Mouse (Mus musculus) ovary, postnatal 10 days (tissue): ENCODE measurements at regions not wholly inside any gene's neighbourhood (a gene's known extent, or its start where the extent isn't known, plus 50 kb on each side); places are given as distances from the start of the nearest gene placed in this dataset.
"Not testable (repeated sequence)": the region's sequence is repeated elsewhere in the genome, so short reads cannot be mapped to it uniquely, and the experiment has no call there.

Experiments
- DNase-seq: peaks from one replicate; pipeline ENCODE4 v3.0.0; 2022; ENCODE audit warnings: low spot score

DNA sequence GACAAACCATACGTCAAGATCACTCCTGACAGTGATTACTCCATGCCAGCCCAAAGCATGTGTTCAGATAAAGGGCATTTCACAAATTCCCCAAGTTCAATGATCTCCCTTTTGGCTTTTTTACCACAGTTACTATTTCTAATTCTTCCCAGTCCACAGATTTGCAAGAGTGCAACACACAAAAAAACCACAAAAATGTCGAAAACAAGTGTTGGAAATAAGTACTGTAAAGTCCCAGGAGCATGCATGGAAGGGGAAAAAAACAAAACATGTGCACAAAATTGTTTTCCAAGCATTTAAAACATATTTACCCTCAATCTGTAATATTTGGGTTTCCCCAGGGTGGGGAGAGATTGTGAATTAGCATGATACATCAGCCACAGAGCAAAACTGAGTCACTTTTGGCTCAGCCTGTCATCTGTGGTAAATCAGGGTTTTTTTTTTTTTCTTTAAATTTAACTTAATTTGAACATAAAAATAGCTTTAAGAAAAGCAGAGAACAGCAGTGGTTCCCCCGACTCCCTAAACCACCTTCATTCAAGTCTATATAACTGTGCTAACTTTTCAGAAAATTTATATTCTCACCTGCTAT, 351.3 kb upstream of the Intu start:
- no peak for DNase-seq

DNA sequence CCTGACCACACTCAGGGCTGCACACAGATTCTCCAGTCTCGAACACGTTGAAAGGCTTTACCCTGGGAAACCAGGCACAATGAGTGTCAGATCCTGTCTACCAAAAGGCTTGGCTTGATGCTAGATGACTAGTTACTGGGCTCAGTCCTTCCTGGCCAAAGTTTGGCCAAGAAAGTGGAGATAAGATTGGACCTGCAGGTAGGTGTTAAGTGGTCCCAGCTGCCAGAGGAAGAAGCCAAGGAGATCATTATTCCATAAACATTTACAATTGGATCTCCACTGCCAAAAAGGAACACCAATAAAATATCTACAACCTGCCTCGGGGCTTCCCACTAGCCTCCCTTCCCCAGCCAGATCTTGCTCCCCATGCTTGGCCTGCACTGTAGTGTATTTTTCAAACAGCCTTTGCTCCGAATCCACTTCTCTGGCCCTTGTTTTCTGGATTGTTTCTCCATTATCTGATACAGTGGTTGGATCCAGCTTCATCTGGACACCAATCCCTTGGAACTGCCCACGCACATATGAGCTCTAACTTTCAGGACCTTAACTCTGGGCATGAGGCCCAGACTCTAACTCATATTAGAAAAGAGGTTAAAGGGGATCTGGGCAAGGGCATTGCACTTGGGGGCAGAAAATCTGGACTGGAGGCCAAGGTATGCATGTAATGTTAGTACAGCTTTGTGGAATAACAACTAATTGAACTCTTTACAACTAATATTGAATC, 345.3 kb upstream of the Intu start:
- no peak for DNase-seq

DNA sequence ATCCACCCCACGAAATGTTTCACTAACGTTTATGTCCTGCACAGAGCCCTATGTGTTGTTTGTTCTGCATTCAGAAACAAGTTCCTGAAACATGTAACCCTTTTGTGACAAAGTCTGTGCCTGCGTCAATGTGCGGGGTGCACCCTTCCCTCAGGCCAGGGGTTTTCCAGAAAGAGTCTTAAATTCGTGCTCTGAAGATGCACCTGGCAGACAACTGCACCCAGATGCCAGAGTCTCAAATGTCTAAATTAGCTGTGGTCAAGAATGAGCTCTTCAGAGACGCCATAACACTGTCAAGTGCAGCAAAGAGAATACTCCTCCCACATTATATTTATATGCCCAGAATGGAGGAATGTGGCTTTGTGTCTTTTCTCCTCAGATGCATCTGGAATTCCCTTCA, 341.6 kb upstream of the Intu start:
- DNase-seq, result no peak

DNA sequence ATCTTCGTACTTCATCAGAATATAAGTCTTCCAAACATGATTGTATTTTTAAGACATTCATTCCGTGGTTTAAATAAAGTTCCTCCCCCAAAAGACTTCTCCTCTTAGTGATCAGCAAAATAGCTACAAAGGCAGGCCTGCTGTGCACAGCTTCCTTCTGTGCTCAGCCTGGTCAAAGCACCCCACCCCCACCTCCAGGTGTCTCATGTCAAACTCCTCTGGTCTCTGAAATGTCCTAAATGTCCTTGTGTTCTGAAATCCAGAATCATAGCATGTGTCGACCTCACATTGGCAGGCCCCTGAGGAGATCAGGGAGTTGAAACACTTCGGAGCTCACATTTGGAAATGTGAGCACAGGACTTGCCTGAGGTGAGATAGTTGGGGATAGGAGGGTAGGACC, 341.1 kb upstream of the Intu start:
- no peak for DNase-seq

DNA sequence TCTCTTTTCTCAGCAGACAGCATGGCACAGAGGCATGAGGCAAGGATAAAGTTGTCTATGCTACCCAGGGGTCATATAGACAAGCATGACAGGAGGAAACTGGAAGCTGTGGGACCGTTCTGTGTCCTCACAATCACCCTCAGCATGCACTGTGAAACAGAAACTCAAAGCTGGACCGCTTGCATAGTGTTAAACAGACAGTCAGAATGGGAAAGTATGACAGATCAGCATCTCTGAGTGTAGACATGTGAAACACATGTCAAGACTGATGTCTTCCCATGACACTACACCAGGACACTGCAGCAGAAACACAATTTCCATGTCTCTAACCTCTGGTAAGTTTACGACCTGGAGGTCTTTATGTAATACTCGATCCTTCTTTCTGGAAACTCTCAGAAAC, 330.9 kb upstream of the Intu start:
- no peak for DNase-seq

DNA sequence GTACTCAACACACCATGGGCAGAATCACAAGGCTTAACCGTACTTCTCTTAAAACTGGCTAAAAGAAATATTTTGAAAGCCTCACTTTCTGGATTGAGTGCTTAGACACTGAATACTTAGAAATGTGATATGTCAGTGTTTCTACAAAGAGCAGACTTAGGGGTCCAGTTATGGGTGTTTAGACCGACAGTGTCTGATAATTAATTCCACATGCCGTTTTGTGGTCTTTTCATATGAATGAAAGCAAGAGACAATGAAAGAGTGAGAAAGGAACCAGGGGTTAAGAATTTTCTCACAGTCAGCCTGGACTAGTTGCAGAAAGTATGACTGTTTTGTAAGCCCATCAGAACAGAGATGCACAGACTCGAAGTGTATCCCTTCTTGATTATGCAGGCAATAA, 324.8 kb upstream of the Intu start:
- no peak for DNase-seq

DNA sequence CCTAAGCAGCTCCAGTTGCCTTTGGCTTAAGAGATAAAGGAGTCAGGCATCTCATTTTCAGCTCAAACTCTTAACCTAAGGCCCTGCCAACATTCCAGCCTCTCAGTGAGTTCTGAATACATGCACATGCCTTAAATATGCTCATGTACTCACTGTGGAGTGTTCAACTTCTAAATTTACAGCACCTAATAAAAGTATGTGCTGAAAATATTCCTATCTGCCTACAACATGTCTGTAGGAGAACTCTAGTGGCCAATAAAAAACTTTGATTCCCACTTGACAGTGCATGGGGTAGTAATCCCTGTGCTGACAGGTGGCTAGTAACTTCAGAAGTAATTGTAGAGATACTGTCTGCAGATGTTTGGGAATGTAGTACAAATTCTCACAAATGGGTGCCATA, 319.3 kb upstream of the Intu start:
- DNase-seq, result no peak

DNA sequence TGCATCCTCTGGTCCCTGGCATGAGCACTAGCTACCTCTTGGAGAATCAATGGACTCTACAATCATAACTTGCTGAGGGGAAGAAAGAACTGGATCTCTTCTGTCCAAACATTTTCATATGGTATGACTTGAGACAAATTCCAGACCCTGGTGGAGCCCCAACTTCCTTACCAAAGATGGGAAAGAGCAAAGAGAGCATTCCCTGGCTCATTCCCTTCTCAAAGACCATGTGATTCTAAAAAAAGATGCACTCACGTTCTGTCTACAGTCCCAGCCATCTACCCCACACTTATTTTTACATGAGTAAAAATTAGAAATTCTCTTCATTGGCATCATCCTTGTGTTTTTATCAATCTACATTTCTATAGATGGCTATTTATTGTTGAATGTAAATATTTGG, 304.3 kb upstream of the Intu start:
- DNase-seq, result no peak

DNA sequence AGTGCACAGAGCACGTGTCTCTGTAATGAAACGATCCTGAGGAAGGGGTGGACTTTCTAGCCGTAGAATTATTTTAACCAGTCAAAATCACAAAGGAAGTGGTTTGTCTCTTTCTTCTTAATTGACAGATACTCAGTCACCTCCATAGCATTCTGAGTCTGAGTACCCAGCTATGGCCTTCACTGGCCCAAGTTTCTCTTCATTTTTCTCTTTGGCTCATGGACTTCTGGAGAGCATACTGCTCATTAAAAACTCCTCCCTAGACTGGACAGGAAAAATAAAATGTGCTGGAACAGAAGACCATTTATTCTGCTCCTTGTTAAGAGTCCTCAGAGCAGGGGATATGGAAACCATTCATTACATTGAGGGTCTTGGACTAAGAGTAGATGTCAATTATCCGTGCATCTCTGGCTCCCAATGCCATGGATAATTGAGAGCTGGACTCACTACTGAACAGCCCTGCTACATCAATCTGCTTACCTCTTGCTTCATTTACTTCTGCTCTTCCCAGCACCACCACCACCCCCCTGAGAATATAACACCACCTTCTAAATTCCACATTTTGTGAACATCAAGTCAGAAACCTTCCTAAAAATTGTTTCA, 287.5 kb upstream of the Intu start:
- no peak for DNase-seq

DNA sequence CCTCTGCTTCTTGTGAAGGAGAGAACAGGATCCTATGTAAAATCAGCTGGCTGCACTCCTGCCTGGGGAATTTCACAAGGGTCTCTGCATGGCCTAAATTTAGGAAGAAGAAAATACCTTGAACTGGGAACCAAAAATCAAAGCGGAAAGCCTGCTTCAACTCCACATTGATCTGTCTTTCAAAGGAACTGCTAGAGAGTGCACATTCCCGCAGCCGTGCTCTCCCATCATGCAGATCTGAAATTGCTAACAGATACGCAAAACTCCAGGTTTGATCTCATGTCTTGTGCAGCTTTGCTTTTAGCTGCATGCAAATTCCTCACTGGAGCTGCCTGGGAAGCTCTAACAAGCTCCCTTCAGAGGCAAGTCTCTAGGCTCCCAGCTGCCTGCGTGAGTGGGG, 276.7 kb upstream of the Intu start:
- DNase-seq, result no peak

DNA sequence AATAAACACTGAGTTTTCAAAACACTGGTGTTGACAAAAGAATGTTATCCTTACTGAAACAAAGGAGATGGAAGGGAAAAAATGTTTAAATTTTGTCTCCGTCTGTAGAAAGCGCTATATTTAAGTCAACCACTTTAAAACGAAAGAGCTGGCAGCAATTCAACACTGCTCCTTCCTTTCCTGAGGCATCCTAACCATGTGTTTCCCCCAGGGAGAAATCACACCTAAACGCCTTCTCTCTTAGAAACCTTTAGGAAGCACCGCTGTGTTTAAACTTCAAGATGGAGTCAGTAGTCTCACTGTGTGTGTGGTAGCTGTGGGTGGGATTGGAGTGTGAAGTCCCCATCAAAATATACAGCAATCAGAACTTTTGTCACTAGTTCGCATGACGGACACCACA, 268.6 kb upstream of the Intu start:
- no peak for DNase-seq

DNA sequence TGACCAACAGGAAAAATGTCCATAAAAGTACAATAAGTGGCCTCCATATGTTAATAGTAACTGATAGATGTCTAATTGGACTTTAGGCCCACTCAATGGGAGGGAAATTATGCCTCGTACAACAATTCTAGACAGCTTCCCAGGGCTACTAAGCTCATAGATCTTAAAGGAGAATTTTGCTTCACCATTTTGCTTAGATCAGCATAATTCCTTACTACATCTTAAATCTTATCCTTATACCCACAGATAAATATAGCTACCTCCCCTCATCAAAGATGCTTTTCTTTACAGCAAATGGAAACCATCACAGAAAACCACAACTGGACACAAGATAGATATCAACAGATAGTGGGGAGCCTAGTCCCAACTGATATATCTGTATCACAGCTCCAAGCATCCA, 263.6 kb upstream of the Intu start:
- DNase-seq, result no peak

DNA sequence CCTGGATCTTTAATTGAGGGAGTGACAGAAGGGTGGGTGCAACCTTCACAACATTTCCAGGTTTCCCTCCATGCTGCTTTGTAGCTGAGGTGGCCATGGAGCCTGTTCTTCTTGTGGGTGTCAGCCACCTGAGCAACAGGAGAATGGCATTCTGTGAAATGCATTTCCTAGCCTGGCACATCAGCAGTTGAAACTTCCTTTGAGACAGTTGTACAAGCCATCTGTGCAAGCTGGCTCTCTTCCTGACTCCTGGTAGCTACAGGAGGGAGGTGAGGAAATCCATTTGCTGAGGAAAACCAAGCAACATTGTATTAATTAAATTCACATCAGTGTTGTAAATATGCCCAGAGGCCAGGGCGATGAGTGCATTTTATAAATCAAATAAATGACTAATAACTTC, 248.2 kb upstream of the Intu start:
- no peak for DNase-seq

DNA sequence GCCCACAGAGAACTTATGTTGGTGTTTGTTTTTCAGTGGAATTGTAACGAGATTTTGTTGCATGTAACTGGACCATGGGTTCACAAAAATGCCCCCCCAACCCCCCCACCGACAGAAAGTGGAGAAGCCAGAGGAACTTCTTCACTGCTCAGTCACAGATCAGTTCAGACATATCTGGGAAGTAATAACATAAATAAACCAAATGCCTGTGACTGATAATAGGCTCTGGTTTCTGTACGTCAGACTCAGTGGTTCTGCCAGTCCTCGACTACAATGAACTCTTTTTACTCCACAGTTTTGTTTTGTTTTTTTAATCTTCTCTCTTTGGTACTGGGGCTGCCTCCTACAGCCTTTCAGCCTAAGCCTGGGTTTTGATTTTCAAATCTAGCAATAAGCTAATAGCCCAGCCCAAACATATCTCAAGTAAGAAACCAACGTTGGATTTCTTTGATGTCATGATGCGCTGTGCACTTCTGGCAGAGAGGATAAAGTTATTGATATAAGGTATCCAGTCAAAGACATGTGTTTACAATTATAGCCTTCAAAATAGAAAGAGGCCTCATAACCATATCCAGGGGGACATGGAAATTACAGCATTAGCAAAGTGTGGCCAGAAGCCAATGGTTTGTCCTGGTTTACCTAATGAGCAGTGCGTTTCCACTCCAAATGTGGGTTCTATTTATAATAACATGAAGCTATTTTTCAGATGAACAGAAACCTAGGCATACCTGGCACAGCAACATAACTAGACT, 244.0 kb upstream of the Intu start:
- no peak for DNase-seq

DNA sequence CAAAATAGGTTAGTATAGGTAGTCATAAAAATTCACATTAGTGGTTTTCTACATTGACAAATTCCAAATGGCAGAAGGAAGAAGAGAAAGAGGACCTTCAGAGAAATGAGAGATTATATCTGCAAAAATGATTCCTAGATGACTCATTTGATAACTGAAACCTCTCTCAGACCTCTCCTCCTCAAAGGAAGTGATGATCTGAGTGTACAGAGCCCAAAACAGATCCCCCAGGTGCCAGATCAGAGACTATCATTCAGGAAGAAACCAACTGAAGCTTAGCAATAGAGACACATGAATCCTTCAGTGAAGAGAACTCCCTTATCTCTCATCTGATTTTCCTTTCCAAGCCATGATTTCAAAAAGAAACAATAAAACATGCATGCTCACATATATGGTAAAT, 234.0 kb upstream of the Intu start:
- DNase-seq, result no peak

DNA sequence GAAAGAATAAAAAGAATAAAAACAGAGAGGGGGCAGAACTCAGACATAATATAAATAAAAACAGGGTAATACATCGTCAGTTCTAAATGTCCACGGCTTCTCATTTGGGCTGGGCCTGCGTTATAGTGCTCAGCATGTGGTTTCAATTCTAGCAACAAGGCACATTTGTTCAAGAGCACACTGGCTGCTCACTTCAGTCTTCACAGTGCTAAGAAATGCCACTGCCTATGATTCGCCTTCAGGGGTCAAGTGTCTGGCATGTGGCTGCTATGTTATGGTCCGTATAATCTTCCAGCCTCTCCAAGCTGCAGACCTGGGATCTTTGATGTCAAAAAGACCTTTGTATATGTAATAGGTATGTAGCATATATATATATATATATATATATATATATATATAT, 210.8 kb upstream of the Intu start:
- no peak for DNase-seq

DNA sequence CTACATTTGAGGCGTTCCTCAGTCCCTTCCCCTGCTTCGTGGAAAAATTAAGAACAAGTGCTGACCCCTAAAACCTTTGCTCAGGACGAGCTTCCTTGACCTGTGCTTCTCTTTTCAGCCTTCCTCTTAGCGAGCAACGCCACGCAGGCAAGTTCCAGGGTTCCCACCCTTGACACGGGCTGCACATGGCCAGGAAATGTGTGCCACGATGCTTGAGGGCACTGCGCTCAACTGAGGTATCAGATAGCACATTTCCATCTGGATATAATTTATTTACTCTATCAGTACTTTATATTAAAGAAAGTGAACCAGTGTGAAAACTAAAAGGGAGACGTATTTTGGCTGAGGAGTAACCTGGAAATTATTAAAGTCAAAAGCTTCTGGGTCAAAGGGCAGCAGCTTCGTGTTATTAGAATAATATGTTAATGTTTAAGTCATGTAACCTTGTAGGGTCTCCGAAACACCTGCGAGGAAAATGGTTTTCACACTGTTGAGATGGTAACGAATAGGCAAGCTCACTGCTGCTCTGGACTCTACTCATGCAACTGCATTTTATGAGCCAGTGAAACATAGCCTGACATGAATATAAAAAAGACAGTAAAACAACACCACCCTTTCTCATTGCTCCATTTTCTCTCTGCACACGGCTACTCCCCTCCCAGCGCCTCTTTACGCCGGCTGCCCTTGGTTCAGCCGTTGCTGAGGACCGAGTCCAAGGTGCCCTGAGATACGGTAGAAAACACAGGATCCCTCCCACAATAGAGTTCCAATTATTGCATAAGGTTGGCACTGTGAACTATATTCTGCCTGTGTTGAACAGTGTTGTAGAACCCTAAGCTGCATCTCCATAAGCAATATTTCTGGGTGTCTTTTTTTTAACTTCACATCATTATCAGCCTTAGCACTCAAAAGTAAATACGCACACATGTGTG, 204.9 kb upstream of the Intu start:
- no peak for DNase-seq

DNA sequence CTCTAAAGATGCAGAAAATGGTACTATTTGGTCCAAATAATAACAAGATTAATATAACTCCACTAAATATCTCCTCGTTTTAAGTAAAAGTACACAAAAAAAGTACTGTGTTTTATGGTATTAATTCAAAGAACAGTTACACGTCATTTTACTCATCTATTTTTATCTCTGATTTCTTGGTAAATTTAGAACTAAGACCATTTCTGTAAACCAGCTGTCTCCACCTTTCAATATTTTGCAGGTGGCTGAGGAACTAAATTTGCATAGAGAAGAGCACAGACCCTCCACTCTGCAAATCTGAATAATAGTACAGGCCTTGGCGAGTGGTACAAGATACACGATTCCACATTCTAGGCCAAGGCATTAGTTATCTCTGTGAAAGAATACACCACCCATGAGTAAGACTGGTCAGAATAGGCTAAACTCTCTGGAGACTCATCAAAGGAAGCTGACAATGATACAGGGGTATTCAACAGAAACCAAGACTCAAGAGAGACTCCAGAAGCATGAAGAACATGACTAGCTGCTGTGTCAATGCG, 191.5 kb upstream of the Intu start:
- no peak for DNase-seq

DNA sequence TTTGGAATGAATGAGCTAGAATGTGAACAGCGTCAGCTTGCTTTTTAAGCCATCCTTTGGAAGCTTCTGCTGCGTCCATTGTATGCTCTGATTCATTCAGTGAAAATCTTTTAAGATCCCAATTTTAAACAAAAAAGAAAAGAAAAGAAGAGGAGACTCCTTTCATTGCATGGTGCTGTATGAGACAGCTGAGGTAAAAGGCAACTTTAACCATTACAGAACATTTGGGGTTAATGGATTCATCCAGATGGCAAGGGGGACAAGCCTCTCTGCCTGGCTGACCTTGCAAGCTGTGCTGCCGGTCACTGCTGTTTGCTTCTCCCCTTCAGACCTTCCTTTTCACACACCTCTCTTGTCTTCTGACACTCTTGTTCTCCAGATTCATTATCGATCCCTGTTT, 176.0 kb upstream of the Intu start:
- no peak for DNase-seq

DNA sequence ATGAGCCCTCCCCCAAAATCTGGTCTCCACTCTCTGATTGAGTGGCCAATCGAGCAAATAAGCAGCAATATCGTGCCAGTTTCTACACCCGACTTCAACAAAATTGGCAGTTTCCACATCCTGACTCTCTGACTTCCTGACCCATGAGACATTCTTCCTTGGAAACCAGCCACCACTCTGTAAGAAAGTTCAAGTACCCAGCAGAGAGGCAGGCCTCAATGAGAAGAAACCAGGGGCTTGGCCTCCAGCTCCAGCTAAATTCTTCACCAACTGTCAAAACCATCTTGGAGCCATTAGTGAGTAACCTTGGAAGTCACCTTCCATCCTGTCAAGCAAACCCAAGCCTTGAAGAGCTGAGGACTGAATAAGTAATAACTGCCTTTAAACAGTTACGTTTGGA, 162.7 kb upstream of the Intu start:
- no peak for DNase-seq

DNA sequence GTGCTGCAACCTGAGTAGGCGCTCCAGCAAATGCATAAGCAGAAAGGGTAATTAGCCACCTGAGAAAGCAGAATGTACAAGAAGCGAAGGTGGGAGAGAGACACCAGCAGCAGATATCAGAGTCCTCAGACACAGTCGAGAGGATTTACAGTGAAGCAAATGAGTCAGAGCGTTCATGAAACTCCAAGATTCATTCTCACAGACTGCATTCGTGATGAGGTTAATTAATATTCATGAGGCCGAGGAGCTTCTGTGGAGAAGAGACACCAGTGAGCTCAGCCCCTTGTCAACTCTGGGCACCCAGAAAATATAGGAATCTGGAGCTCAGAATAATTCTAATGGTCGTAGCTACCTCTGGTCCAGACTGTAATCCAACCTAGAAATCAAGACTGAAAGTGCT, 159.7 kb upstream of the Intu start:
- no peak for DNase-seq

DNA sequence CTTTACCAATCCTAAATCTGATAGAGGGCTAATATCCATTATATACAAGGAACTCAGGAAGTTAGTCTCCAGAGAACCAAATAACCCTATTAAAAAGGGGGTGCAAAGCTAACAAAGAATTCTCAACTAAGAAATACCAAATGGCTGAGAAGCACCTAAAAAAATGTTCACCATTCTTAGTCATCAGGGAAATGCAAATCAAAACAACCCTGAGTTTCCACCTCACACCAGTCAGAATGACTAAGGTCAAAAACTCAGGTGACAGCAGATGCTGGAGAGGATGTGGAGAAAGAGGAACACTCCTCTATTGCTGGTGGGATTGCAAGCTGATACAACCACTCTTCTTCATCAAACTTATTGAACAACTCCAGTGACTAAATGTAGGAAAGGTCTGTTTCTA, 154.9 kb upstream of the Intu start:
- not testable (repeated sequence) for DNase-seq
